Mouse (Mus musculus): ENCODE data around the gene Ap2a2. TPM values are rescaled to one million over a fixed set of nuclear protein-coding genes. Genes with fewer than 3 reads are reported as not detected.

The Ap2a2 gene
- polyA plus RNA-seq, 1 experiment from 2014 or later = 68.8 TPM

GRCm38 (mm10) chr7:141562852-141563427 lies 967 bp downstream of the Ap2a2 start:
- no peaks in the 10 kb centered on the region for H3K36me3 ChIP-seq (replicated peaks; ENCODE audit: control insufficient read depth, insufficient read depth, low read depth, low read length)
- H3K9me3 ChIP-seq (replicated peaks; ENCODE audit: control insufficient read depth, low read length) = no peaks in the 10 kb centered on the region
- H3K4me2 ChIP-seq (ENCODE audit: low read depth, low read length) = peak overlapping the region; percentile 81
- peak; percentile 71 for DNase-seq (ENCODE audit: low spot score)
- 0 out of 2 replicates have a peak, but pooled peaks cover 2% of the 10 kb centered on the region for H3K4me1 ChIP-seq (ENCODE audit: control insufficient read depth, insufficient read depth, low read length)
- WGBS = 1% methylated on average over 21 of the region's 21 CpGs
- H3K4me3 ChIP-seq (ENCODE audit: low read depth, low read length) = peak overlapping the region; percentile 99
- no peak overlapping the region for H3K27ac ChIP-seq (replicated peaks; ENCODE audit: low read depth, low read length)
- peak overlapping the region; percentile 92 for H3K9ac ChIP-seq (replicated peaks; ENCODE audit: low read length)
- H3K27me3 ChIP-seq (ENCODE audit: control insufficient read depth, insufficient read depth, low read length) = no peaks in the 10 kb centered on the region
- peak; percentile 15; the same call in 1 of the 2 replicates for ATAC-seq (replicated peaks; ENCODE audit: insufficient number of reproducible peaks, low FRiP score, low TSS enrichment, low read depth)

DNA sequence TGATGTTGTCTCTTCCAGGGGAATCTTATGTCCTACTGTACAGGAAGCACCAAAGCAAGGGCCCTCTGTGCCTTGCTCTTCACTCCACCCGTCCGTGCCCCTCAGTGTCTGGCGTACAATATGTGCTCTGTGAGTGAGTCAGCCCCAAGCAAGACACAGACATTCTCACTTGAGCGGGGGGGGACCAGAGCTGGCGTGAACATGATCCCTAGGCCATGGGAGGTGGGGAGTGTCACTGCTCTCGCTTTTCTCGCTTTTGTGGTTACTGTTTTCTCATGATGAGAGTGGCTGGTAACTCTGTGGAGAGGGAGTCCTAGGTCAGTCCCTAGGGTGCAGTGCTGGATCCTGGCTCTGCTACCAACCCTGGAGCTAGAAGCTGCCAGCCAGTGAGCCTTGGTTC lies 2.6 kb downstream of the Ap2a2 start:
- Histone ChIP-seq H3K27ac (replicated peaks; ENCODE audit: low read depth, low read length) (no peak overlapping the region), H3K9me3 (replicated peaks; ENCODE audit: control insufficient read depth, low read length) (no peaks in the 10 kb centered on the region), H3K36me3 (replicated peaks; ENCODE audit: control insufficient read depth, insufficient read depth, low read depth, low read length) (no peaks in the 10 kb centered on the region), H3K27me3 (ENCODE audit: control insufficient read depth, insufficient read depth, low read length) (no peaks in the 10 kb centered on the region), H3K4me1 (ENCODE audit: control insufficient read depth, insufficient read depth, low read length) (0 out of 2 replicates have a peak, but pooled peaks cover 2% of the 10 kb centered on the region), H3K4me2 (ENCODE audit: low read depth, low read length) (no peak overlapping the region), H3K4me3 (ENCODE audit: low read depth, low read length) (no peak overlapping the region), H3K9ac (replicated peaks; ENCODE audit: low read length) (no peak overlapping the region; the same call in 1 of the 2 replicates)
- 36% methylated on average over 7 of the region's 7 CpGs for WGBS
- peak; percentile 18 for DNase-seq (ENCODE audit: low spot score)
- no peak for ATAC-seq (replicated peaks; ENCODE audit: insufficient number of reproducible peaks, low FRiP score, low TSS enrichment, low read depth)

DNA sequence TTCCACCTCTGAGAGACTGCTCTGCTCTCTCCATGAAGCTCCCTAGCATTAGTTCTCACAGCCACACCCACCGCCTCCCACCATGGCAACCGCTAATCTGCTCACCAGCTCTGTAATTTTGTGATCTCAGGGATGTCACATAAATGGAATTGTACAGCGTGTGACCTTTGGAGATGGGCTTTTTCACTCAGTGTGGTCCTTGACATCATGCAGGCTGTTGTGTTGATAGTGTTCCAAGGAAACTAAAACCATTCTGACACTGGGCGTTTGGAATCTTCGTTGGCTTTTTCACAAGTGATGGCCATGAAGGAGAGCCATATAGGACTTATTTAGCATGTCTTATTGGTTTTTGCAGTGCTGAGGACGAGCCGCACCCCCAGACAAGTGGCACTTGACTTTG lies 4.6 kb downstream of the Ap2a2 start:
- H3K36me3 ChIP-seq (replicated peaks; ENCODE audit: control insufficient read depth, insufficient read depth, low read depth, low read length) = no peaks in the 10 kb centered on the region; the same call in 1 of the 2 replicates
- no peaks in the 10 kb centered on the region for H3K9me3 ChIP-seq (replicated peaks; ENCODE audit: control insufficient read depth, low read length)
- H3K4me2 ChIP-seq (ENCODE audit: low read depth, low read length) = no peak overlapping the region
- ATAC-seq (replicated peaks; ENCODE audit: insufficient number of reproducible peaks, low FRiP score, low TSS enrichment, low read depth) (no peak), DNase-seq (ENCODE audit: low spot score) (no peak)
- no peak overlapping the region for H3K4me3 ChIP-seq (ENCODE audit: low read depth, low read length)
- H3K27me3 ChIP-seq (ENCODE audit: control insufficient read depth, insufficient read depth, low read length) = no peaks in the 10 kb centered on the region
- H3K27ac ChIP-seq (replicated peaks; ENCODE audit: low read depth, low read length) = no peak overlapping the region
- WGBS = 83% methylated on average over 7 of the region's 7 CpGs
- no peak overlapping the region for H3K9ac ChIP-seq (replicated peaks; ENCODE audit: low read length)
- H3K4me1 ChIP-seq (ENCODE audit: control insufficient read depth, insufficient read depth, low read length) = no peaks in the 10 kb centered on the region

DNA sequence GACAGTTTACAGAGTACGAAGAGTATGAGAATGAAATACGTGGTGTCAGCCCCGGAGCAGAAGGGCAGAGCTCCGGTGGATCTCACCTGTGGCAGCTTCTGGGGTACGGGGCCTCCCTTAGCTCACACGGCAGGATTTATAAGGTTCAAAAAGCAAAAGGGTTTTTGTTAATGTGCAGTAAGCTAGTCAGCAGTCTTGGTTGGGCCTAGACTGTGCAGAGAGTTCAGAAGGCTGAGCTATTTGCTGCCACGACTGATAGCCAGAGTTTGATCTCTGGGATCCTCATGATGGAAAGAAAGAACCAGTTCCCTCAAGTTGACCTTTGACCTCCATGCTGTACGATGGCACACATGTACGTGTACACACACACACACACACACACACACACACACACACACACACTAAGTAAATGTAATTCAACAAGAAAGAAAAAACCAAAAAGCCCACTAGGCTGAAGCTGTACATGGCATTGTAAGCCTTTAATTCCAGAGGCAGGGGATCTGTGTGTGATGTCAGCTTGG lies 7.4 kb downstream of the Ap2a2 start:
- no peaks in the 10 kb centered on the region for H3K9me3 ChIP-seq (replicated peaks; ENCODE audit: control insufficient read depth, low read length)
- ATAC-seq (replicated peaks; ENCODE audit: insufficient number of reproducible peaks, low FRiP score, low TSS enrichment, low read depth) (no peak), DNase-seq (ENCODE audit: low spot score) (no peak)
- no peak overlapping the region for H3K4me2 ChIP-seq (ENCODE audit: low read depth, low read length)
- WGBS = 83% methylated on average over 9 of the region's 9 CpGs
- no peaks in the 10 kb centered on the region for H3K27me3 ChIP-seq (ENCODE audit: control insufficient read depth, insufficient read depth, low read length)
- H3K27ac ChIP-seq (replicated peaks; ENCODE audit: low read depth, low read length) = no peak overlapping the region
- H3K9ac ChIP-seq (replicated peaks; ENCODE audit: low read length) = no peak overlapping the region
- no peaks in the 10 kb centered on the region for H3K4me1 ChIP-seq (ENCODE audit: control insufficient read depth, insufficient read depth, low read length)
- H3K4me3 ChIP-seq (ENCODE audit: low read depth, low read length) = no peak overlapping the region
- no peaks in the 10 kb centered on the region; the same call in 1 of the 2 replicates for H3K36me3 ChIP-seq (replicated peaks; ENCODE audit: control insufficient read depth, insufficient read depth, low read depth, low read length)

DNA sequence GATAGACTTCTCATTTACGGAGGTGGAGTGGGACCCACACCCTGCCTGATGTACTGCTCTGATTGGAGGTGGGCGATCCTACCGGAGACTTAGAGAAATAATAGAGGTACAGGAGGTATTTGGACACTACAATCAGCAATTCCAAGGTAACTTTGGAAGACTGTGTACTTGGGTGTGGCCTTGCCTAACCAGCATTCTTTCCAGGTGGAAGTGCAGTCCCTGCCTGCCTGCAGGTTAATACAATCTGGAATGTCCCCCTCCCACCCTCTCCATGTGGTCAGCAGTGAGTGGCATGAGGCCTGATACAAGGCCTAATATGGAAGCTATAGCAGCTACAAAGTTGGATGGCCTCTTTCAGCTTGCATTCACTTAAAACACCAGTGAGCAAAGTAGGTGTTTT lies 7.9 kb downstream of the Ap2a2 start:
- Histone ChIP-seq H3K27me3 (ENCODE audit: control insufficient read depth, insufficient read depth, low read length) (no peaks in the 10 kb centered on the region), H3K36me3 (replicated peaks; ENCODE audit: control insufficient read depth, insufficient read depth, low read depth, low read length) (no peaks in the 10 kb centered on the region; the same call in 1 of the 2 replicates), H3K9ac (replicated peaks; ENCODE audit: low read length) (no peak overlapping the region), H3K27ac (replicated peaks; ENCODE audit: low read depth, low read length) (no peak overlapping the region), H3K4me1 (ENCODE audit: control insufficient read depth, insufficient read depth, low read length) (no peaks in the 10 kb centered on the region), H3K4me2 (ENCODE audit: low read depth, low read length) (no peak overlapping the region), H3K4me3 (ENCODE audit: low read depth, low read length) (no peak overlapping the region), H3K9me3 (replicated peaks; ENCODE audit: control insufficient read depth, low read length) (no peaks in the 10 kb centered on the region)
- ATAC-seq (replicated peaks; ENCODE audit: insufficient number of reproducible peaks, low FRiP score, low TSS enrichment, low read depth) (no peak), DNase-seq (ENCODE audit: low spot score) (no peak)
- 88% methylated on average over 3 of the region's 3 CpGs for WGBS

- Histone ChIP-seq H3K4me1 (ENCODE audit: control insufficient read depth, insufficient read depth, low read length) (no peaks in the 10 kb centered on the region), H3K36me3 (replicated peaks; ENCODE audit: control insufficient read depth, insufficient read depth, low read depth, low read length) (no peaks in the 10 kb centered on the region; the same call in 1 of the 2 replicates), H3K9me3 (replicated peaks; ENCODE audit: control insufficient read depth, low read length) (no peaks in the 10 kb centered on the region), H3K27ac (replicated peaks; ENCODE audit: low read depth, low read length) (no peak overlapping the region), H3K9ac (replicated peaks; ENCODE audit: low read length) (no peak overlapping the region), H3K27me3 (ENCODE audit: control insufficient read depth, insufficient read depth, low read length) (no peaks in the 10 kb centered on the region), H3K4me2 (ENCODE audit: low read depth, low read length) (no peak overlapping the region), H3K4me3 (ENCODE audit: low read depth, low read length) (no peak overlapping the region)
- ATAC-seq (replicated peaks; ENCODE audit: insufficient number of reproducible peaks, low FRiP score, low TSS enrichment, low read depth) (no peak), DNase-seq (ENCODE audit: low spot score) (no peak)
- 87% methylated on average over 4 of the region's 4 CpGs for WGBS
Observed at GRCm38 (mm10) chr7:141570625-141571295, 8.8 kb downstream of the Ap2a2 start.

DNA sequence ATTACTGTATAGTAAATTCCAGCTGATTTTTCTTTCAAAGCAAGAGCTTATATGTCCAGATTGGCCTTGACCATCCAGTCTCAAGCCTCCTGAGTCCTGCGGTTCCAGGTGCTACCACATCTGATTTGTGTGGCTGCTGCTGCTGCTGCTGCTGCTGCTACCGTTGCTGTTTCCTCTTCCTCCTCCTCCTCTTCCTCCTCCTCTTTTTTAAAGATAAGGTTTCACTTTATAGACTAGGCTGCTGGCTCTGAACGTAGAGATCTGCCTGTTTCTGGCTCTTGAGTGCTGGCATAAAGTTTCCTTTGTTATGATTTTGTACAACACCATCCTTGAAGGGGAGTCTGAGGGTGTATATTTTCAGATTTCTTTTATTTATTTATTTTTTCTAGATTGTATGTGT lies 12.1 kb downstream of the Ap2a2 start:
- no peak overlapping the region for H3K4me3 ChIP-seq (ENCODE audit: low read depth, low read length)
- no peaks in the 10 kb centered on the region for H3K9me3 ChIP-seq (replicated peaks; ENCODE audit: control insufficient read depth, low read length)
- 87% methylated on average over 3 of the region's 3 CpGs for WGBS
- ATAC-seq (replicated peaks; ENCODE audit: insufficient number of reproducible peaks, low FRiP score, low TSS enrichment, low read depth) (no peak), DNase-seq (ENCODE audit: low spot score) (no peak)
- H3K27ac ChIP-seq (replicated peaks; ENCODE audit: low read depth, low read length) = no peak overlapping the region
- H3K9ac ChIP-seq (replicated peaks; ENCODE audit: low read length) = no peak overlapping the region
- no peaks in the 10 kb centered on the region for H3K4me1 ChIP-seq (ENCODE audit: control insufficient read depth, insufficient read depth, low read length)
- no peak overlapping the region for H3K4me2 ChIP-seq (ENCODE audit: low read depth, low read length)
- H3K36me3 ChIP-seq (replicated peaks; ENCODE audit: control insufficient read depth, insufficient read depth, low read depth, low read length) = no peaks in the 10 kb centered on the region; the same call in 1 of the 2 replicates
- H3K27me3 ChIP-seq (ENCODE audit: control insufficient read depth, insufficient read depth, low read length) = no peaks in the 10 kb centered on the region

GRCm38 (mm10) chr7:141575481-141575880 lies 13.5 kb downstream of the Ap2a2 start:
- DNase-seq (ENCODE audit: low spot score) = no peak
- H3K4me2 ChIP-seq (ENCODE audit: low read depth, low read length) = no peak overlapping the region
- 93% methylated on average over 2 of the region's 3 CpGs for WGBS
- no peaks in the 10 kb centered on the region for H3K27me3 ChIP-seq (ENCODE audit: control insufficient read depth, insufficient read depth, low read length)
- no peak overlapping the region for H3K27ac ChIP-seq (replicated peaks; ENCODE audit: low read depth, low read length)
- no peaks in the 10 kb centered on the region for H3K36me3 ChIP-seq (replicated peaks; ENCODE audit: control insufficient read depth, insufficient read depth, low read depth, low read length)
- no peak overlapping the region for H3K4me3 ChIP-seq (ENCODE audit: low read depth, low read length)
- no peaks in the 10 kb centered on the region for H3K9me3 ChIP-seq (replicated peaks; ENCODE audit: control insufficient read depth, low read length)
- H3K9ac ChIP-seq (replicated peaks; ENCODE audit: low read length) = no peak overlapping the region
- ATAC-seq (replicated peaks; ENCODE audit: insufficient number of reproducible peaks, low FRiP score, low TSS enrichment, low read depth) = no peak
- no peaks in the 10 kb centered on the region for H3K4me1 ChIP-seq (ENCODE audit: control insufficient read depth, insufficient read depth, low read length)
